Mouse (Mus musculus): Measurements from ENCODE around the gene Asdurf.
A peak's percentile ranks its signal among the peaks of the same experiment; 100 is the strongest.

DNA sequence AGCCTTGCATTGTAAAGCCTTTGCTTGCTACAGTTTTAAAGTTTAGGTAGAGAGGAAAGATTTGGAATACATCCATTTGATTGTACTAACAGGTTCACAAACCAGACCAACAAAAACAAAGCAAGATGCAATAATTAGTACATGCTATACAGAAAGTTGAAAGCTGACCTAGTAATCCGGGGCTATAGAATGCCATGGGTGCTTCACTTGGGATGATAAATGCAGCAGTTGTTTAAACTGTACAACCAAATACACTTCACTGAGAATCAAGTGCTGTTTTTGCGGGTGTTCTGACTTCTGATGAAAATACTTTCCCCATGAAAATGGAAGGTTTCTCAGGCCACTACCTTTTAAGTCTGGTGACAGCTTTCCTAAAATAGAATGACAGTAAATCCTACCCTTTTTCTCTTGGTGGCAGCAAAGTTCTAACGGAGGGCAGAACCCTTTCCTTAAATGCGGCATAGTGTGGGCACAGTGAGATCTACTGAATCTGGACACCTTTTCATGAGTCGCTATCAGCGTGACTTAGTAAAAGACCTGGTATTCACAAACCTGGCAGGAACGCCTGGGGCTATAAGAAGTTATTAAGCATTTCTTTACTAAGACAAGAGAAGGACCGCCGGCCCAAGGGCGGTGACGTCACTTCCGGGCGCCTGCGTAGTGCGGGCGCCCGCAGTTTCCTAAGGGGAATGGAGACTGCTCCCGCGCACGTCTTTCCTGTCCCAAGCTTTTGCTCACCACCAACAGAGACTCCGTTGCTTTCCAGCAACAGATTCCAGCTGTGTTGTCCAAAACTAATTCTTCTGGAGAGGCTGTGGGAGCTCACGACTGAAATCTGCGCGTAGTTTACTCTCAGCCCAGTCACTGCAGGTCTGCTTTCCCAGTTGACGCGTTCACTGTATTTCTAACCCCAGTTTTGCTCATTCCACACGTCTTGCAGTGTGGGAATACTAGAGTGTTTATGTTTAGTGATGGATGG lies 39.1 kb downstream of the Asdurf start, which contains the start of gene Osgepl1:
- TF ChIP-seq GATA1 (IDR thresholded peaks at IDR 0.05; ENCODE audit: borderline replicate concordance, low read length) (no peak), FLI1 (IDR thresholded peaks at IDR 0.05; ENCODE audit: low read length) (peak; percentile 60; the same call in 1 of the 2 replicates)

Measured in megakaryocyte, embryonic 14.5 days (primary cell).